Mouse (Mus musculus) urinary bladder, postnatal 36 days (tissue): ENCODE data around the gene Cmc2.

Experiments
- DNase-seq, 2 experiments: peaks; one replicate each; pipeline ENCODE4 v3.0.0; 2022; ENCODE audit warnings: low spot score in 2 of 2, mixed read lengths in 1 of 2

The Cmc2 gene

DNA sequence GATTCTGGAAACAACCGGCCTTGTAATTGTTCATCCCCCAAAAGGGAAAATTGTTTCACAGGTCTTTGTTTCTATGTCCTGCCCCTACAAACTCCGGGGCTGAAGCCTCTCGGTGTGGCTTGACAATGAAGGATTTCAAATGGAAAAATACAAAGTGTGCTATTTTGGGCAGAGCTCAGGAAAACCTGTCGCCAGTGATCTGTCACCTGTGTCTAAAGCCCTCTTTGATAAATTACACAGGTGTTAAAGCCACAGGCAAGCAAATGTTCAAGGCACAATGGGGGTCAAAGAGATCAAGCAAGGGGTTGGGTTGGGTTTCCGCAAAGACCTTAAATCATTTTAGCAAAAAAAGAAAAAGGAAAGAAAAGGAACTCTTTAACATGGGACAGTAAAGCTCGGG, 78.6 kb downstream of the Cmc2 start:
- DNase-seq: no peak
